Mouse (Mus musculus) B cell, adult 2 months (primary cell): ENCODE measurements around the gene Col2a1.

Experiments used
- DNase-seq, 2 experiments: peaks; one replicate each; pipeline ENCODE4 v3.0.0; 2022

Gene Col2a1

DNA sequence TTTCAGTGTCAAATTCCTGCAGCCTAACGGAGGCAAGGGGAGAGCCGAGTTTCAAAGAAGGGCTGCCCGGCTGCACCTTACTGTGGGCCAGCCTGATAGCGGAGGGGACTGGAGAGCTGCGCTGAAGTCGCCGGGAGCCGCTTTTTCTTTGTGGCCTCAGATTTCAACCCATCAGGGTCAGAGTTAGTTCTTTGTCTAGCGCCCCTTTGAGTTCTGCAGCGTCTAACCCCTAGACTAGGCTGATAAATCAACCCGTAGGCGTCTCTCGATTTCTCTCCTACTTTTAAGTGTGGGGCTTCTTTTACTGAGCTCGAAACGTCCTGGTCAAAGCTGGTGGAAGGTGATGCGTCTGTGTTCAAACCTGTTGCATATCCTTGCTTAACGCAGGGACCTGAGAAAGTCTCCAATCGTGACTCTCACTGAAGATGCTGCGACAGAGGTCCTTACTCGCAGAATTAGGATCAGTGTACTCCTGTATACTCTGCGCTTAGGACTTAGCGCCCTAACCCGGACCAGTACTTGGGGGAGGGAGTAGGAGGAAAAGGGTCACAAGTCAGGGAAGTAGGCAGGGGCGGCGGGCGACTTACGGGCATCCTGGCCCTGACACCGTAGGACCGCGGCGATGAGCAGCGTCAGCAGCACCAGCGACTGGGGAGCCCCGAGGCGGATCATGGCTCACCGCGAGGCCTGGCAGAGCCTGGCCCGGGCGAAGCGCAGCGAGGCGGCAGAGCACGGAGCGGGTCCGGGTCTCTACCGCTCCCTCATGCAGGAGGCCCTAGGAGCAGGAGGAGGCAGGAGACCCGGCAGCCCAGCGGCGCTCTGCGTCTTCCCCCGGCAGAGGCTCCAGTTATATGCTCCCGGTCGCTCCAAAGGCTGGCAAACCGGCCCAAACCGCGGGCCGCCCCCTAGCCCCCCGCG, at the start of gene Col2a1:
TSS of gene Col2a1 (minus strand) at position 874 of the 918 bp plus-strand sequence.
- peak; percentile 19 to 20 for DNase-seq

DNA sequence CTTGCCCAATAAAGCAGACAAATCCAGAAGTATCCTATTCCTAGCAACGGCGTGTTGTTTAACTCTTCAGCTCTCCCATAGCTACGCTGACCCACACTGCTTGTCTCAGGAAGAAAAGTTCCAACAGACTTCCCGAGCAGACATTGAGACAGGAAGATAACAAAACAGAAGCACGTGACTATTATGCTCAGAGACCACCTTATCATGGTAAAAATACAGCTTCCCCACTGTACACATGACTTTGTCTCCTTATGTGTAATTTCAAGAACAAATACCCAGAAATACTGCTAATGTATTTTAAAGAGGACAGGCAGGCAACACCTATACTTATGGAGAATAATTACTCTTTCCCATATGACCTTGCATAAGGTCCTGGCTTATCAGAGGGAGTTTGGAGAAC, 47.2 kb upstream of the Col2a1 start:
- DNase-seq = no peak

DNA sequence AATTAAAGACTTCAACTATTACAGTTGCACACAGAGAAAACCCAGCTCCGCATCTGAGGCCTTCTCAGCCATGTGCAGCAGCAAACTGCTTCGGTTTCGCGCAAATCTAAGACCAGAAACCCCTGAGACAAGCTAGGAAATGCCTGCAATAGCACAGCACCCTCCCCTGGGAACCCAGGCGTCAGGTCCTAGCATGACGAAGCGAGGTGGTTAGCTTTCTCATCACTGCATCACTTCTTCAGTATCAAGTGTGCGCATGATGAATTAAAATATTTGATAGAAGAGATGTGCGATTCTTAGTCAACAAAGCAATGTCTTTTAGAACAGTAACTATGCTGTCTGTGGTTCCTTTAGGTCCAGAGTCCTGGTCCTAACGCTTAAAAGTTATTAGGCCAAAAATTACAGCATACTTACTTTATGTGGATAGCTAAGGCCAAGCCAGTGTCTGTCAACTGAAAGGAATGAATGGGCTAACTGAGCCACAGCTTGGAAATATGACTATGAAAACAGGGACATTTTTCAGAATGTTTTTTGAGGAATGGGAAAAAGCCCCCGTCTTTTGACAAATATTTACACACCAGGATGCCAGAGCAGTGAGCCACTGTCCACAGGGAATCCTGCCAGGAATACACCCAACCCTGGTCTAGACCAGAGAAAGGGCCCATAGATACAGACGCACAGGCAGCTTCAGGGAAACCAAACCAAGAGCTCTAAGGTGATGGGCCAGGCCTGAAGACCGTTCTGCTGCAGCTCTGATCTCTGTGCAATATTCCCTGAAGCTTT, 44.6 kb upstream of the Col2a1 start:
- no peak for DNase-seq

DNA sequence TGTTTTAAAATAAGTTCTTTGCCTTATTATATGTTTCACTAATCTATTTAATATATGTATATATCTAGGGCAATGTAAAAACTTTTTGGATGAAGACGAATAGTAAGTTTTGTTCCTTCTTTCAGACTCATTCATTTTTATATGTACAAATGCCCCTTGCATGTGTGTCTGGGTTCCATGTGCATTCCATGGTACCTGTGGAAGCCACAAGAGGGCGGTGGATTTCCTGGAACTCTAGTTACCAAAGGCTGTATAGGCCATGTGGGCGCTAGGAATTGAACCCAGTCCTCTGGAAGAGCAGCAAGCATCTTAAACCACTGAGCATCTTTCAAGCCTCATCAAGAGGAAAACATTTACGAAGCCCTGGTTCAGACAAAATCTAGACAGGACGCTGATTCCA, 39.9 kb upstream of the Col2a1 start:
- DNase-seq = no peak

DNA sequence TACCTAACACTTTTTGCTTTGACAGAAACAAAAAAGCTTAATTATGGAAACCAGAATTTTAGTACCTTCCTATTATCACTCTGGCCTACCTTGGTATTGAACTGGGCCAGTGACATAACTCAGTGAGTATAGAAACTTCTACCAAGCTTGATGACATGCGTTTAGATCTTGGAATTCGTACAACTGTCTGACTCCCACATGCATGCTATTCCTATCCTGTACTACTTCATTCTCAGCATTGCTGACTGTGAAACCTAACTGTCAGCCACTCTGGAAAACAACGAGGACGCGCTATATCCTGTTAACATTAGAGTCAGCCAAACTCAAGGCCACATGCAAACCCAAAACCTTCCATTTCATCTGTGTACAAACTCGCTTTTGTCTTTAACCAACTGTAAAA, 39.5 kb upstream of the Col2a1 start:
- DNase-seq = no peak

DNA sequence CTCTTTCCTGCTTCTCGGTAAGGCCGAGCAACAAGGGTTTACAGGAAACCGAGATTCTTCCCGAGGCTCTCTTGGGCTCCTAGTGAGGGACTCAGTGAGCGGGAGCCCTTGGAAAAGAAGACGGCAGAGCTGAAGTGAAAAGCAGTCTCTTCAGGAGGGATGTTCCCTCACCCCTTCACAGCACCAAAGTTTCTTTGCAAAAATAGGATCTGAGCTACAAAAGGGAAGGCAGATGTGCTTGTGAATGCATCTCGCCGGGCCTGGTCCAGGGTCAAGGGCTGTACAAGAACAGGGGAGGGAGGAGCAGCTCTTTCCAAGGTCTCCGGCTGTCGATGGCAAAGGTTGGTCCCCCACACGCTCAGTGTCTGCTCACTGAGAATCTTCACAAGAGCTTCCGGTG, 38.0 kb upstream of the Col2a1 start:
- no peak for DNase-seq

DNA sequence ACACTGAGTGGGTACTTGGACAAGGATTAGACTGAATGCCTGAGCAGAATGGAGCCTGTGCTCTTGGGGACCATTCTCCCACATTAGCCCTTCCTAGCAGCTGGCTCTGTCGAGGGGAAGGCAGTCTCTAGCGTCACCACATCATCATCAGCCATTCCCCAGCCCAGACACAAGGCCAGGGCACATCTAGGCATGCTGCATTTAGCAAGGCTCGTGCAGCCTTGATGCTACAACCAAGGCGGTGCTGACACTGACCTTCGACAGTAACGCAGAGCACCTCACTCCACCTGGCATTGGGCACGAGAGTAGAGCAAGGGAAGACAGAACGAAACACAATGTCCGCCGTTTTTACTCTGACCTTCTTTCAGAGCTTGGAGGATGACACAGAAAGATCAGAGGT, 35.2 kb upstream of the Col2a1 start:
- no peak for DNase-seq

DNA sequence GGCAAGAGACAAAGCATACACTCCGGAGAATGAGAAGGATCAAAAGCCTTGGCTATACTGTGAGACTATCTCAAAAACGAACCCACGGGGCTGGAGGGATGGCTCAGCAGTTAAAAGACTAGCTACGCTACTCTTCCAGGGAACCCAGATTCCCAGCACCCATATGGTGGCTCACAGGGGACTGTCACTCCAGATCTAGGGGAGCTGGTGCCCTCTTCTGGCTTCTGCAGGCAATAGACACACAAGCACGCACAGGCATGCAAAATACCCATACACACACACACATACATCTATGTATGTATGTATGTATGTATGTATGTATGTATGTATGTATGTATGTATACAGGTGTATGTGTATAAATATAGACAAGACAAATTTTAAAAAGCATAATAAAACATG, 32.1 kb upstream of the Col2a1 start:
- DNase-seq = no peak

DNA sequence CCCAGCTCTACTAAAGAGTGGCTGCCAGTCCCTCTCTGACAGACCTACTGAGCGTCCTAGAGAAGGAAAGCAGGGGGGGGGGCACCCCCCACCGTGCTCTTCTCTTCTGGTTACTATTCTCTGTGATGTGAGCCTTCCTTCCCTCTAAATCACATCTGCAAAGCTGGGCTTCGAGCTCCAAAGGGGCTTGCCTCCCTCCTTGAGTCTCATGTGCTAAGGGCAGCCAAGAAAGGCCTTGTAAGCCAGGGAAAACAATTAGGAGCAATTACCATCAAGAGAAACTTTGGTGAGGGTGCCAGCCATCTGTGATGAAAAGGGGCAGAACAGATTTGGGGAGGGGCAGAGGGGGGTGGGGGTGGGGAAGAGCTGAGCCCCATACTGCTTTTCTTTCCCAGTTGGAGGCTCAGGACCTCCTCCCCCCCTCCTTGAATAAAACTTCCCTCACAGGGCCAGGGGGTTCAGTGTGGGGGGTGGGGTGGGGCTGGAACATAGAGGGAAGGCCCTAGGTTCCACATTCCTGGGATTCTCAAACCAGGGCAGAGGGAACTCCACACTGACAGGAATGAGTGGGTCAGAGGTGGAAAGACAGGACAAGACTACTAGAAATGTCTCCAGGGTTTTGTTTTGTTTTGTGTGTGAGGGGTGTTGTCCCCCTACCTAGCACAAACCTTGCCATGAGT, 30.7 kb upstream of the Col2a1 start:
- DNase-seq = no peak

DNA sequence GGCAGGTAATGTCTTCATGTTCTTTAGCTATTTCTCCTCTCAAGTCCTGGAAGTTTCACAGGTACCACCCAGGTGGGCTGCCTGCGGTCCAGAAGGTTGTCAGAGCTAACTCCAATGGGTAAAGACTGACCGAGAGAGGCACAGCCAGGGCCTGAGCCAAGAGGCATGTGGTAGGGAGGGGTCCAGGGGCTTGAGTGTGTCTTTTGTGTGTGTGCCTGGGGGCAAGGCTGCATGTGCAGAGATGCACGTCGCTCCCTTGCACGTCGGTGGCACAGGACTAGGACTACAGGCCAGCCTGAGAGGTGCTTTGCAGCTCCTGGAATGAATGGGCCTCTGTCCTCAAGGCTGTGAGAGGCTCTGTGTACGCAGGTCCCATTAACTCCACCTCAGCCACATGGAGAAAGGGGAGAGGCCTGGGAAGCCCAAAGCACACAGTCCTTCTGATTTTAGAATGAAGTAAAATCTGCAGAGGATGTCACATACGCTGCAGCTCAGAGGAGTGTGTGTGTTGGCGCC, 28.8 kb upstream of the Col2a1 start:
- no peak for DNase-seq

DNA sequence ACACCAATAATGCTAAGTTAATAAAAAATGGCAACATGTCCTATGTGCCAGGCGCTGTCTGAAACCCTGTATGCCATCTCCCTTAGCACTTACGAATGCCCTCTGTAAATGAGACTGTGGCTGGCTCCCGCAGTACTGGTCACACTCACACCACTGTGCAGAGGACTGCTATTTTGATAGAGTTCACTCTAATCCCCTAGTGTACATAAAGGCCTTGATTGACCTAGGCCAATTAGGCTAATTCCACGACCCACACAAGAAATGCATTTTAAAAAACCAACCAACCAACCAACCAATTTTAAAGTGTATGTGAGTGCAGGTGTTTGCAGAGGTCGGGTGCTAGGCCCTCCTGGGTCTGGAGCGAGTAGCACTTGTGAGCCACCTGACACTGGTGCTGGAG, 25.3 kb upstream of the Col2a1 start:
- DNase-seq = no peak

DNA sequence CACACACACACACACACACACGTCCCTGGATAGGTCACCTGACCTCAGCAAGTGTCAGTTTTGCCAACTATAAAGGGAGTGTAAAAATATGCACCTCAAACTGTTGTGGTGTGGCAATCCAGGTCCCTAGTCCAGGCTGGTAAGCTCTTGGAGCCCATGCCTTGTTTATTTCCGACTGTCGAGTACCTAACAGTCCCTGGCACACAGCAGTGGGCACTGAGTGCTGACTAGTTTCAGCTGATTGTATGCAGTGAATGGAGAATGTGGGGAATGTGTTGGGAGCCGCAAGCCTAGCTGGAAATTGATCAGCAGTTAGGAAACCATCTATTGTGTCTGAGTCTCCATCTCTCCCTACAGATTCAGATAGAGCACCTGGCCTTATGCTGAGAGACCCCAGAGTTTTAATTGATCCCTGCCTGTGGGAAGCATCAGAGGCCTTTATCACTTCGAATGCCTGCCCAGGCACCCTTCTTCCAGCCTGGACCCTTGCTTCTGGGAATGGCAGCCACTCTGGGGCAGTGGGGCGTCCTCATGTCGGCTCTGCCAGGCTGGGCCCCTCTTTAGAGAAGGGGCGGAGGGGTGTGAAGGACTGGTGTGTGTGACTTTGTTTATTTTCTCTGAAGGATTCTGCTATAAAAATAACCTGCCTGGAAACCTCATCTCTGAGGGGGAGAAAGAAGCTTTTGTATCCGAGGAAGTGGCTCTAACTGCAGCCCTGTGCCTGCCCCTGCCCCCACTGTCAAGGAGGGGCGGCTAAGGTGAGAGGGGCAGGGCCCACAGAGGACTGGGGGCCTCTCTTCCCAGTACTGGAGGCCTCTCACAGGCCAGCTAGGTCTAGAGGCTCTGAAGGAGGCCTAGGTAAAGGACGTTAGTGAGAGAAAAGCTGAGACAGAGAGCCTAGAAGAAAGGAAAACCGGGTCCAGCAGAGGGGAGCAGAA, 22.7 kb upstream of the Col2a1 start:
- DNase-seq = no peak

DNA sequence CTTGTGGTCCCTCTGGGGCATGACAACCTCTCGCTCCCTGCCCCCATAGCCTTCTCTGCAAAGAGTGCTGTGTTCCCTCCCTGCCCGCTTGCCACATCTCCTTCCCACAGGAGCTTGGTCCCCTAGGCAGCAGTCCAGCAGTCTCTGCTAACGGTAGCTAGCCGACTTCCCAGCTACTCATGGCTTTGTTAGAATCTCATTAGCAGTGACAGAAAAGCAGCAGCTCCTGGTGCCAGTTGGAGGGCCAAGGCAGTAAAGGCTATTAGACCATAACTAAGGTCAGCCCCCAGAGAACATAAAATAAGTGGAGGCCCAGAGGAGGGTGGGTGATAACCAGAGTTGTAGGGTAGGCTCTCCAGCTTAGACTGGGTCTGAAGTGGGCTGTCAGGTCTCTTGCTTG, 21.1 kb upstream of the Col2a1 start:
- no peak for DNase-seq

DNA sequence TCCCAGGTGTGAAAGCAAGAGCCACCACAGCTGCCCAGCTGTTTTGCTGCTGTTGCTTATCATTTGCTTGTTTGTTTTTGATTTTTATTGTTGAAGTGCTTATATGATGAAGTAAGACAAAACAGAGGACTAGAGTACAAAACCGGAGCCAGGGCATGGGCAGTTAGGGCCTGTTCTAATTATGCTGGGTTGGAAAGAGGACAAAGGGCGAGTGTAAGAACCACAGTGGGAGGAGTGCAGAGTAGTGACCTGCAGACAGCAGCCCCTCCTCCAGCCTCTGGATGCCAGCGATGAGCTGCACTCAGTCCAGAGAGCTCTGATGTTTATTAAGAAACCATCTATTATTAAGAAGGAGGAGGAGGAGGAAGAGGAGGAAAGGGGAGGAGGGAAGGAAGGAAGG, 18.6 kb upstream of the Col2a1 start:
- no peak for DNase-seq

DNA sequence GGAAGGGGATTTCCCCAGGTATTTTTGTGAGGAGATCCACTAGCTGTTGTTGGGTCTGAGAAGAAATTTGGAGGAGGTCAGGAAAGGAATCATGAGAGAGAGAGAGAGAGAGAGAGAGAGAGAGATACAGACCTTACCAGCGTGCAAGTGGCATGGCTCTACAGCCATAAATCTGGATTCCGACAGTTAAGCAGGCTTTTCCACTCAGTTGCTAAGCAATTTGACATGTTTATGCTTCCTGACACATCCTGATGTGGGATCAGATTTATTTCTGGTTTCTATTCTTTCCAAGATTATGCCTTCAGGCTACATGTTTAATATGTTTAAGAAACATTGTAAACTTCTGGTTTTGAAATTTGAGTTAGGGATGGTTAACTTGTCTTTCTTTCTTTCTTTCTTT, 17.4 kb upstream of the Col2a1 start:
- DNase-seq = no peak

DNA sequence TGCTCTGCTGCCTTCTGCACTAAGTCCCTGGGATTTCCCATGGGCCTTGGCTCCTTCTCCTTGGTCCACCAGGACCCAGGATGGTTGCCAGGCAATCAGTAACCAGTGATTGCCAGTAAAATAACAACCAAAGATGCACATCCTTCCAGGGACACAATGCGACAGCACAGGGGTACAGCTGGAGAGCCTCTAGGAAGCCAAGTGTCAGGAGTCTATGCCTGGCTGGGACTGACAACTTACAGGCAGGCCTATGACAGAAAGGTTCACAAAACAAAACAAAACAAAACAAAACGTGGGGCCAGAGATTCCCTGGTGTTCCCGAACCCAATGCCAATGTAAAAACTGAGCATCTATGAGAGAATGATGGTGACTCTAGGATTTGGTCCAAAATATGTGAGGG, 14.6 kb upstream of the Col2a1 start:
- no peak for DNase-seq

DNA sequence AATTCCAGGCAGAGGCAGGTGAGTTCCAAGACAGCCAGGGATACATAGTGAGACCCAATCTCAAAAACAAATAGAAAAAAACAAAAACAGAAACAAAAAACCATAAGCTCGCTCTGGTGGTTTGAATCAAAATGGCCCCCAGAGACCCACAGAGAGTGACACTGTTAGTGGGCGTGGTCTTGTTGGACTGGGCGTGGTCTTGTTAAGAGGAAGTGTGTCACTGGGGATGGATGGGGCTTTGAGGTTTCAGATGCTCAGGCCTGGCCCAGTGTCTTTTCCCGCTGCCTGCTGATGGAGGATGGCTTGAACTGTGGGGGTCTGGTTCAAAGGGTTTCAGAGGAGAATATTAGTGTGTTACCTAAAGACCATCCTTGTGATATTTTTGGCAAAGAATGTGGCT, 13.4 kb upstream of the Col2a1 start:
- peak in 1 of 2 experiments; percentile 28 for DNase-seq

DNA sequence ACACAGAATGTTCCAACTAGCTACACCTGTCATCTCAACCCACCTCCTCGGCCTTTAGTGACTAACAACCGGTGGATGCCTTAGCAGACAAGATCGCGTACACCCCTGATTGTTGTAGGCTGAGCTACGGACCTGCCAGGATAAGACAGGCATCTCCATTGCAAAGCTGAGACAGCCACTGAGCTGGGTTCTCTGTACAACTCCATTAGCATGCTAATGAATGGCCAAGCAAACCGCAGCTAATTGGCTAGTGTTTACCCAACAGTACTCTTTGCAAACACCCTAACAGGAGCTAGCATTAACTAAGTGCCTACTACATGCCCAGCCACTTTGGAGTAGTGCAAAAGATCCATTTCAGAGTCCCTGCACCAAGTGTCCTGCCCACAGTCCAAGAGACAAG, 8.3 kb upstream of the Col2a1 start:
- DNase-seq = no peak

DNA sequence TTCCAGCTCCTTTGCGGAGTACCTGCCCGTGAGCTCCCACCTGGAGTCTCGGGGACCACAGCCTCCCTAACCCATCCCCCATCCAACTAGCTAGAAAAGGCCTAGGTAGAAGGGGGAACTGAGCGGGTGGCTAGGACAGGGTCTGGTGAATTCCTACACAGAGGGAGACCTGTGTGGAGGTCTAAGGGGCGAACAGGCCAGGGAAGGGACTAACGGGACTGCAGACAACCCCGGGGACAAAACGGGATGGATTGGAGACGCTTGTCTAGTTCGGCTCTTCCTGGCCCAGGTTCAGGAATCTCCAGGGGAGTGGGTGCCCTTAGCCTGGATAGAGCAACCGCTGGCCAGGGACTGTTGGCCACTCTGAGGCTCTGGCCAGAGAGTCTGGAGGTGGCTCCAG, 686 bp upstream of the Col2a1 start:
- no peak for DNase-seq

DNA sequence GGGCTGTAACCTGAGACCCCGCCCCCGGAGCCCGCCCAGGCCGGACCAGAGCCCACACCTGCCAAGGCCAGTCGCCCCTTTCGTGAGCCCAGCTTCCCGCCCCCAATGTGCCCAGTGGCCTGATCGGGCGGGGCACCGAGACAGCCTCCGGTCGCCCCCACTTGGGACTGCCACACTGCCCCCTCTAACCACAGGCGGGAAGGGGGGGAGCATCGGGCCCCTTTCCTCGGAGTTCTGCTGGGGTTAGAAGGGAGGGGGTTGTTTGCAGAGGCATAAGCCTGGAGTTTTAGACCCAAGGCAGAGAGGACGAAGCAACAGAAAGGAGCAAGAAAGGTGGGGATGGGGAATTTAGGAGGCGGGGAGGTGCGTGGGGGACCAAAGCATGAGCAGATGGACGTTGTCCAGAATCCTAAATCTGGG, 255 bp upstream of the Col2a1 start:
- DNase-seq = peak in 1 of 2 experiments; percentile 13

DNA sequence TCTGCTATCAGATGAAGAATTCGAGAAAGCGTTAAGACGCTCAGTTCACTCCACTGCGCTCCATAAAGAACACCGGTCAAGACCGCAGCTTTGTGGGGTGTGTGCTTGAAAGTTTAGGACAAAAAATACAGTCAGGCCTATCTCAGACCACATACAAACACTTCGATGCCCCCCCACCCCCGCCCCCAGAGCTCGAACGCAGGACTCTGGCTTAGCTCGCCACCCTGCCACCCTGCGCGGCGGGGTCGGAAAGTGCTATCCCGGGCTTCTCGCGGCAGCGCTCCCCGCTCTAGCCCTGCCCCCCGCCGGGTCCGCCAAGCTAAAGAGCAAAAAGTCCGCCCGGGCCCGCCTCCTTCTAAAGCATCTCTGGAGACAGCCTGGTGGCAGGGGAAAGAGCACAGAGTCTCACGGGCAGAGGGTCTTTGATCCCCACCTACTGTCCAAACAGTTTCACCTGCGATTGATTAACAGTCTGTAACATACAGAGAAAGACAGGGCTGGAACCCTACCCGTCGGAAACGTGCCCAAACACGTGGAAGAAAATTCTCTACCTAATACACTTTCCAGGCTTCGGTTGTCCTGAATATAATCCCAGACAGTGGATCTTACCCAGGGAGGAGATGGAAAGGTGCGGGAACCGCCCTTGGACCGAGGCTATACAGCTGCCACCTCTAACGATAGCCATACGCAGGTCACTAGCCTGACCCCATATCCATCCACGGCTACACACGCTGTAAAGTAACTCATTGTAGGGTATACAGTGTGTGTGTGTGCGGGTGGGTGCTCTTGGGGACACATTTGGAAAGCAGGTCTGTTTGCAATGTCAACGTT, 1.3 kb downstream of the Col2a1 start:
- peak in 1 of 2 experiments; percentile 10 for DNase-seq
